Mouse (Mus musculus): Measurements from ENCODE around the gene Paxx.

- TF ChIP-seq CTCF (IDR thresholded peaks at IDR 0.05; ENCODE audit: low read depth, low read length) (no peak), POLR2A (IDR thresholded peaks at IDR 0.05; ENCODE audit: borderline replicate concordance, low read depth, low read length) (no peak)
These were observed 43.6 kb upstream of the Paxx start for GRCm38 (mm10) chr2:25504538-25504937.

Data from bone marrow macrophage, adult 2 months (primary cell).